Mouse (Mus musculus) lung, postnatal 36 days (tissue): ENCODE measurements around the gene Abhd12b.
"Not testable (repeated sequence)": the region's sequence is repeated elsewhere in the genome, so short reads cannot be mapped to it uniquely, and the experiment has no call there.

Source experiments
- DNase-seq: peaks from one replicate; pipeline ENCODE4 v3.0.0; 2022; ENCODE audit warnings: mixed read lengths

The Abhd12b gene

GRCm38 (mm10) chr12:70139871-70140270 lies 14.1 kb upstream of the Abhd12b start:
- no peak for DNase-seq

GRCm38 (mm10) chr12:70140542-70140941 lies 13.4 kb upstream of the Abhd12b start:
- DNase-seq, result peak; percentile 59

DNA sequence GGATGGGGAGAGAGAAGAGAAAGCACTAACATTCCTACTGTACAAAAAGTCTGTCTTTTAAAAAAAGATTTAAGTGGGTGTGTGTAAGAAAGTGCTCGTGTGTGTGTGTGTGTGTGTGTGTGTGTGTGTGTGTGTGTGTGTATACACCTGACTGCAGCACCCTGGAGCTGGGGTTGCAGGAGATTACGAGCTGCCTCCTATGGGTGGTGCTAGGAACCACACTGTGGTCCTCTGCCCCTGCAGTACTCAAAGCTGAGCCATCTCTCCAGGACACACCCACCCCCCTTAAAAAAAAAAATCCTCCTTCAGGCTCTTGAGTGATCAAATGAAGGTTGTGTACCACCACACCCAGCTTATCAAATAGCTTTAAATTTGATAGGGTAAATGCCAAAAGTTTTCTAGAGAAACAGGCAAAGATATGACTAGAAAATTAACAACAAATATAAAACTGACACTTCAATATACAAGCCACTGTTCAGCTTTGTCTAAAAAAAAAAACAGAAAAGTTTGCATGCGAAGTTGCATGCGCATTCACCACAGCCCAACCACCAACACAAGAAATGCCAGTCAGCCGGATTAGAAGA lies 12.9 kb upstream of the Abhd12b start:
- no peak for DNase-seq

DNA sequence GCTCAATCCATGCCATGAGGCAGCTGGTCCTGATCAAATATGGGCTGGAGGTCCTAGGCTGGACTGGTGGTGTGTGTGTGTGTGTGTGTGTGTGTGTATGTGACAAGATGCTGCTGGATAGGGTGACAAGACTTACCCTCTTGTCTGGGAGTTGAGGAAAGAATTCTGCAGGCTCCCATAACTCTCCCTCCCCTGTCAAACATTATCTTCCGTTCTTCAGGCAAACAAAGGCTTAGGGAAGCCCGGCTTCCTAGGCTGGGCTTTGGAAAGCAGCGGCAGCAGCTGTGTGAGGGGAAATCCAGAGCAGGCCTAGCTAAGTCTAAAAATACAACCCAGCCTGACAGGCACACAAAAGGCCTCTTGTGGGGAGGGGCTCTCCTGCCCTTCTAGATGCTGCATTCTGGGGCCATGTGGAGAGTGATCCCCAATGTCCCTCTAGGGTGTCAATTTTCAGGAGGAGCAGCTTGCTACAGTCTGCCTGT lies 9.8 kb upstream of the Abhd12b start:
- peak; percentile 70 for DNase-seq

DNA sequence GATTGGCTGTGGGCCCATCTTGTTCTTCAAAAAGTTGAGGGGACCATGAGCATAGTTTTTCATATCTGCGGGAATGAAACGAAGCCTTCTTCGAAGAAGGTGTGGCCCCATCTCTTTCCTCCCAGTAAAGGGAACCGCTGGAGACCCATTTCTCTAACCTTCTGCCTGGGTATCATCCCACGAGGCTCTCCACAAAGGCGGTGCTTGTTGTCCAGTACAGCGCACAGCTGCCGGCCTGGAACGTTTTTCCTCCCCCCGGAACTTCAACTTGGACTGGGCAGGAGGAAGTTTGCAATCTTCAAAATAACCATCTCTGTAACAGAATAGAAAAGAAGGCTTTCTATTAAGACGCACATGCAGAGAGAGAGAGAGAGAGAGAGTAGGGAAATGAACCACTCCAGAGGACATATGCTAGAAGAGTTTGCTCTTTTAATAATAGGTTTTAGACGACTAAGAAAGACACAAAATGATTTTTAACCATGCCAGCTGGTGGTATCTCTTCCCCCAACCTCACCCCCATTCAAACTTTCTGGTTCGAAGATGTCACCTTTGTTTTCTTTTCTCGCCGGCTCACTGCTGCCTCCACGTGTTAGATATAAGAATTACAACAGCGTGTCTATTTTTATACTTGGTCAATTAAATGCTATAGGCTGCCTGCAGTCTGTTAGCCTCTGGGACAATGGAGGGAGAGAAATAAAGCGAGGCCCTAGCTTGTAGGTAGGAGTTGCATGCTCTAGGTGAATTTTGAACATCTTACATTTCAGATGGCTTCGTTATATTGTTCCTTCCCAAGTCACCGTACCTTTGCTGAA lies 9.1 kb upstream of the Abhd12b start:
- peak; percentile 85 for DNase-seq

GRCm38 (mm10) chr12:70145586-70145985 lies 8.4 kb upstream of the Abhd12b start:
- DNase-seq, result no peak

DNA sequence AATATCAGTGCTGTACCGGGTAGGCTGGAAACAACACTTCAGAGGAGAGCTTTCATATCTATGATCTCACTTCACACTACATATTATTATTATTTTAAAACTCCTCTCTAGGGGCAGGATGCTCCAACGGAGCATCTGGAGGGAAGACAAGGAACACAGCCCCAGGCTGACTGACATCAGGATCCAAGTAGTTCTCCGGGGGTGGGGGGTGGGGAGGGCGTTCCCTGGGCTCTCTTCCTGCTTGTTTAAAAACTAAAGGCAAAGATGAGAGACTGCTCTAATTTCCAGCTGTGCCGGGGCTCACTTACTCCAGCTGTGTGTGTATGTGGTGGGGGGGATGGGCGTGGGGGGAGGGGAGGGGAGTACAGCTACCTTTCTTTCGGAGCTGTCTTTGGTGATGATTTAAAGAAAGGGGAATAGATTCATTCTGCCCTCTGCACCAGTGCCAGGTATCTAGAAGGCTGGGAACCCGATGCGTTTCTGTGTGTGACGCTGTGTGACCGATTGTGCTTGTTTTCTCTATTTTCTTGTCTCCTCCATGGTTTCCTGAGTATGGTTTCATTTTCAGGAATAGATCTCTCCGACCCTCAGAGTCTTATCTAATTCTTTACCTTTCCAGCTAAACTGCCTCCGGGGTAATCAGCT lies 5.8 kb upstream of the Abhd12b start:
- DNase-seq, result no peak

- peak; percentile 47 for DNase-seq
Observed at GRCm38 (mm10) chr12:70148631-70149265, 5.2 kb upstream of the Abhd12b start.

GRCm38 (mm10) chr12:70156222-70156621 lies 2.3 kb downstream of the Abhd12b start:
- no peak for DNase-seq

- DNase-seq, result no peak
Observed at GRCm38 (mm10) chr12:70157292-70158066, 3.5 kb downstream of the Abhd12b start.

DNA sequence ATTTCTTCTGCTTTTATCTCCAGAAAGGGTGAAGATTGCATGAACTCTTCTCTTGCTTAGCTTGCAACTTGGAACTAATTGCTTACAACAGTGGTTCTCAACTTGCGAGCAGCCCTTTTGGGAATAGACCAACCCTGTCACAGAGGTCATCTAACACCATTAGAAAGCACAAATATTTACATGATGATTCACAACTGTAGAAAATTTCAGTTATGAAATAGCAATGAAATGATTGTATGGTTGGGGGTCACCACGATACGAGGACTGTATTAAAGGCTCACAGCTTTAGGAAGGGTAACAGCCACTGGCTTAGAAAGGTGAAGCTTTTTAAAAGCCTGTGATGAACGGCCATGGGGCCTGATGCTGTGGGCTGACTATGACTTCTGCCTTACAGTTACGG lies 7.1 kb downstream of the Abhd12b start:
- DNase-seq, result no peak

DNA sequence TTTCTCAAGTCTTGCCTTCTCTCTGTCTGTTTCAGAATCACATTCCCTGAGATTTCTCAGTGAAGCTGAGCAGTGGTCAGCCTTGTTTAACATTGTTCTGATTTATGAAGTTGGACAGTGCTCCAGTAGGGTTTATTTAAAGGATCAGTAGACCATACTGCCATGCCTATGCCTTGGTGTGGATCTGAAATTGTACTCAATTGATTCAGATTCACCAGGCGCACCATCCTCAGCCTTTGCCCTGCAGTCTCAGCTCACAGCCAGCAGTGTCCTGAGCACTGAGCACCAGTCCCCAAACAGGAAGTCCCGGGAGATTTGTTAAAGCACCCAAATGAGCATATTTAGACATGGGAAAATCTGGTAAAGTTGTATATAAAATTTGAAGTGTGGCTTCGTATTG lies 10.8 kb downstream of the Abhd12b start:
- DNase-seq, result no peak

- no peak for DNase-seq
Observed at GRCm38 (mm10) chr12:70167950-70168349, 14.0 kb downstream of the Abhd12b start.

DNA sequence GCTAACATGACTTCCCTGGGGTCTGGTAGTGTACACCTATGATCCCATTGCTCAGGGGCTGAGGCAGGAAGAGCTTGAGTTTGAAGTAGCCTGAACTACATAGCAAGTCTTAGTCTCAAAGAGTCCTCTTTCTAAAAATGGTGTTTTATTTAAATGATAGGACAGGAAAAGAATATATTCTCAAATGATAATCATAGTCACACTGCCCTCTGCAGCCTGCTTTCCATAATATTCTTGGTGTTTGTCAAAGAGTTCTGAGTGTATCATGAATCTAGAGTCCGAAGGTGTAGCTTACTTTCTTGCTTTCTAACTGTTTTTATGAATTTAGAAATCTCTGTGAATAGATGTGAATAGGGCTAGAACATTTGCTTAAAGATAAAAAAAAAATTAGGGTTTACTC lies 16.0 kb downstream of the Abhd12b start:
- no peak for DNase-seq

GRCm38 (mm10) chr12:70183507-70183906 lies 29.6 kb downstream of the Abhd12b start:
- not testable (repeated sequence) for DNase-seq

DNA sequence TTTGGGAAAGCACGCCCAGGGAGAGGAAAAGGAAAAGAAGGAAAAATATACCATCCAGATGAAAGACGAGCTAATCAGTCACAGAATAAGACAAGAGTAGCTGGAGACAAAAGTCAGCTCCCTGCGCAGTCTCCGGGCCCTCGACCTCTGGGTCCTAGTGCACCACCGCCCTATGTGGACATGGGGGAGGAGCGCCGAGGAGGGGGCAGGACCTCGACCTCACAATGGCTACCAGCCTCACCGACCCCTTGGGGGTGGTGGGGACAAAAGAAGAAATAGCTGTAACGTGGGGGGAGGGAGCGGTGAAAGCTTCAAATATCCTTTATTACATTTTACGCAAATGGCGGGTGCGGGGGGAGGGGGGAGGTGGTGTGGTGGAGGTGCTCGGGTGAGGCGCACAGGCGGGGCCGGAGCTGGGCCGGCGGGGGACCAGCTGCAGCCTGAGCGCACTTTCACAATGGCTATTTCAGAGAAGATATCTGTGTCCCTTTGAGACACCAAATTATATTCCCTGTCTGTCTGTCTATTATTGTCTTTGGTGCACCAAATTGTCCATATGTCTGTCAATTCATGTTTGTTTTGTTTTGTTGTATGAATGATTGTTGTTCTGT lies 30.3 kb downstream of the Abhd12b start:
- DNase-seq, result no peak

DNA sequence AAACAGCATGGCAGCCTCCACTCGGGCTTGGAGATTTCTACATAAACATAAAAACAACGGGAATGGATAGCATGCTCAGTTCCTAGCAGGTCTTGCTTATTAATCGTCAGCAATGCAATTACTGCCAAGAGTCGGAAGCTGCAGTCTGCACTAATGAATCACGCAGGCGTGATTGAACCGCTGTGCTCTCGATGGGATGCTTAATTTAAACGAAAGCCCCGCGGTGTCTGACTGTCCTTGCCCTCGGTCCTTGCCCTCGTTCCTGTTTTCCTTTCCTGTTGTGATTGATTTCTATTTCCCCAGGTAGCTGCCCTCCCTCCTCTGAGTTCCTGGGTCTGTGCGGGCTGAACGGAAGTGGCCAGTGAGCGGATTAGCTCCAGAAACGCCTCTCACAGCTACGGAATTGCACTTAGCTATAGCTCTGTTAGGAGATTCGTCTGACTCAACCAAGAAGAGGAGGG lies 38.4 kb downstream of the Abhd12b start:
- DNase-seq, result no peak

- DNase-seq, result no peak
Observed at GRCm38 (mm10) chr12:70195426-70195825, 41.5 kb downstream of the Abhd12b start.

- DNase-seq, result no peak
Observed at GRCm38 (mm10) chr12:70196341-70196740, 42.4 kb downstream of the Abhd12b start.

- no peak for DNase-seq
Observed at GRCm38 (mm10) chr12:70201926-70202529, 48.1 kb downstream of the Abhd12b start.

- DNase-seq, result no peak
Observed at GRCm38 (mm10) chr12:70204433-70204832, 50.5 kb downstream of the Abhd12b start.

GRCm38 (mm10) chr12:70208214-70208613 lies 54.3 kb downstream of the Abhd12b start:
- no peak for DNase-seq
